Mouse (Mus musculus) neural tube, embryonic 14.5 days (tissue): ENCODE measurements around the gene Irak4. TPM values are rescaled to one million over a fixed set of nuclear protein-coding genes. Genes with fewer than 3 reads are reported as not detected.

ENCODE experiments used
- ATAC-seq: fragments of 200-750 bp; cut with Nextera tagmentation; 2 replicates; pipeline ENCODE4 v1.8.0; 2017; ENCODE audit warnings: low read depth, mild to moderate bottlenecking, moderate TSS enrichment, moderate library complexity
- H3K27ac ChIP-seq: fragments of 300-500 bp; sonication (generic); 2 replicates; pipeline ENCODE4 v1.5.1; 2014; ENCODE audit warnings: low read depth, mild to moderate bottlenecking, control low read depth, low read length, moderate library complexity, mixed read lengths
- H3K27me3 ChIP-seq: fragments of 300-500 bp; sonication (generic); 2 replicates; pipeline ENCODE4 v1.6.1; 2014; ENCODE audit warnings: low read length; ENCODE audit not compliant: control insufficient read depth, insufficient read depth
- H3K36me3 ChIP-seq: fragments of 300-500 bp; sonication (generic); 2 replicates; pipeline ENCODE4 v1.6.1; 2014; ENCODE audit warnings: low read length, mixed read lengths; ENCODE audit not compliant: control insufficient read depth, insufficient read depth
- H3K4me1 ChIP-seq: fragments of 300-500 bp; sonication (generic); 2 replicates; pipeline ENCODE4 v1.6.1; 2014; ENCODE audit warnings: low read length; ENCODE audit not compliant: control insufficient read depth, insufficient read depth
- H3K4me2 ChIP-seq: fragments of 300-500 bp; sonication (generic); 2 replicates; pipeline ENCODE4 v1.6.1; 2014; ENCODE audit warnings: mild to moderate bottlenecking, low read depth, low read length, control low read depth
- H3K4me3 ChIP-seq: fragments of 300-500 bp; sonication (generic); 2 replicates; pipeline ENCODE4 v1.5.1; 2014; ENCODE audit warnings: low read depth, low read length, control low read depth, mixed read lengths
- H3K9ac ChIP-seq: fragments of 300-500 bp; sonication (generic); replicated peaks from 2 replicates; pipeline ENCODE4 v1.6.1; 2014; ENCODE audit warnings: low read depth, mild to moderate bottlenecking, control low read depth, low read length, mixed read lengths
- H3K9me3 ChIP-seq: fragments of 300-500 bp; sonication (generic); 2 replicates; pipeline ENCODE4 v1.6.1; 2016; ENCODE audit warnings: low read length; ENCODE audit not compliant: control insufficient read depth
- WGBS: fragments of 180-500 bp; shearing (Covaris S2); extraction: QIAGEN DNeasy Blood & Tissue Kit; methylation state at CpG from one replicate; pipeline ENCODE4 v1.1.7; 2014; 5-methylcytosine and 5-hydroxymethylcytosine counted together
- polyA plus RNA-seq: library from polyadenylated mRNA; unstranded; fragments of >200 nt; fragmentation: Nextera tagmentation; extraction: Ambion mirVana; gene quantifications from 2 replicates; pipeline ENCODE4 v1.2.1, GENCODE M21; 2014

Gene Irak4
- polyA plus RNA-seq, 1 experiment from 2014 or later: 1.2 TPM

GRCm38 (mm10) chr15:94593586-94593985, 50.1 kb downstream of the Irak4 start:
- Histone ChIP-seq H3K36me3 (no peaks in the 10 kb centered on the region), H3K9me3 (no peaks in the 10 kb centered on the region), H3K4me2 (no peak overlapping the region), H3K9ac (no peak overlapping the region), H3K4me1 (0 out of 2 replicates have a peak, but pooled peaks cover under 1% of the 10 kb centered on the region), H3K27me3 (no peaks in the 10 kb centered on the region), H3K27ac (no peak overlapping the region), H3K4me3 (no peak overlapping the region)
- WGBS: 92% methylated on average over 1 of the region's 1 CpGs
- no peak for ATAC-seq

DNA sequence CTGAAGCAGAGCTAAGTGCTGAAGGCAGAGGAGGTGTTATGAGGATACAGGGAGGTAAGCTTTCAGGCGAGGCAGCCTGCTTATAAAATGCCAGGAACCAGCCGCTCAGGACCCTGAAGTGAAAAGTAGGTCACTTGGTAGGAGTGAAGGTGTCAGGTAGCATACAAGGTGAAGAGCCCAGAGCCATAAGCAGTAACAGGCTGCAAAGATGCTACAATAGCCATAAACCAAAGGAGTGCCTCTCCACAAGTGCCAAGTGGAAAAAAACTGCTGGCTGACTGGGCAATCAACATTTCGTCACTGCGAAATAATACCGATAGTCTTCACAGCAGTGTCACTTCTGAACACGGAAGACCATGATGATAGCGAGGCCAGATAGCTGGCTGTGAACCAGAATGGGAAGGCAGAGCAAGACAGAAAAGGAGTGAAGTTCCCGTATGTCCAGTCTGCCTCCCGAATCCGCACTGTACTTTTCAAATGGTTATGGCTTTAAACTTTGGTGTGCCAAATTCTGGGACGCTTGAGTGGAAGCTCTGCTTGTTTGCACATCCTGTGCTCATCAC, 56.8 kb downstream of the Irak4 start:
- no peak overlapping the region for H3K9ac ChIP-seq
- no peaks in the 10 kb centered on the region for H3K36me3 ChIP-seq
- no peak overlapping the region for H3K4me3 ChIP-seq
- WGBS: 84% methylated on average over 11 of the region's 11 CpGs
- H3K27me3 ChIP-seq: no peaks in the 10 kb centered on the region
- no peak overlapping the region for H3K4me2 ChIP-seq
- H3K9me3 ChIP-seq: no peaks in the 10 kb centered on the region
- ATAC-seq: no peak
- no peaks in the 10 kb centered on the region for H3K4me1 ChIP-seq
- no peak overlapping the region for H3K27ac ChIP-seq

DNA sequence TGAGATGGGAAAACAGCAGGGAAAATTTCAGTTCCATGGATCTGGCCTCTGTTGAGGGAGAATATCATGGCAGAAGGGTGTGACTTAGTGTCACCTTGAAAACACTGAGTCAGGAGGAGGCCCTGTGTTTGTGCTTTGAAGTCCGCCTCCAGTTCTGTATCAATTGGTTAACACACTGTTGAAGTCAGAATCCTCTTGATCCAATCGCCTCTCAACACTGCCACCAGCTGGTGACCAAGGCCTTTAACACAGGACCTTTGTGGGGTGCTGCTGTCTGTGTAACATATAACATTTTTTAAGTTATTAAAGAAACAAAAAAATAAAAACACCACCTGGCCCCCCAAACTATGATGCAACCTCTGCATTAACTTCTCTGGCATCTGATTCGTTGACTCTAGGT, 57.9 kb downstream of the Irak4 start:
- Histone ChIP-seq H3K36me3 (no peaks in the 10 kb centered on the region), H3K4me2 (no peak overlapping the region), H3K4me3 (no peak overlapping the region), H3K9ac (no peak overlapping the region), H3K9me3 (no peaks in the 10 kb centered on the region), H3K27me3 (no peaks in the 10 kb centered on the region), H3K4me1 (no peaks in the 10 kb centered on the region), H3K27ac (no peak overlapping the region)
- 19% methylated on average over 3 of the region's 3 CpGs for WGBS
- ATAC-seq: no peak

GRCm38 (mm10) chr15:94602441-94602840, 59.0 kb downstream of the Irak4 start:
- no peak for ATAC-seq
- H3K4me2 ChIP-seq: no peak overlapping the region
- no peaks in the 10 kb centered on the region for H3K9me3 ChIP-seq
- no peaks in the 10 kb centered on the region for H3K36me3 ChIP-seq
- WGBS: 58% methylated on average over 3 of the region's 3 CpGs
- H3K27me3 ChIP-seq: no peaks in the 10 kb centered on the region
- H3K27ac ChIP-seq: no peak overlapping the region
- no peak overlapping the region for H3K4me3 ChIP-seq
- no peak overlapping the region for H3K9ac ChIP-seq
- H3K4me1 ChIP-seq: no peaks in the 10 kb centered on the region

DNA sequence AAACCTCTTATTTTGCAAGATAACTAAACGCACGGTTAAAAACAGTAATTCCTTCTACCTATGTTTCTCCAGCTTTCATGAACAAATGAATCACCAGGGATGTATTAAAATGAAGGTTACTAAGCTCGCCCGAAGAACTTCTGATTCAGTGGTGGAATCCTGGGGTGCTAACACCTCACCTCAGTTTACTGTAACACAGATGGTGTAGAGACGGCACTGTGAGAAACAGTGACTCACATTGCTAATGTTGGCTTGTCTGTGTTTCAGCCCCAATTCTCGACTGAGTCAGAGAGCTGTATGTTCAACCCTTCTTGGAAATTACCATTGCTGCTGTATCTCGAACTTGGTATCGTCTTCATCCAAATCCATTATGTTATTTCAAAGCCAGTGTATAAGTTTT, 64.3 kb downstream of the Irak4 start:
- Histone ChIP-seq H3K27ac (no peak overlapping the region), H3K36me3 (no peaks in the 10 kb centered on the region), H3K4me1 (no peaks in the 10 kb centered on the region), H3K4me3 (no peak overlapping the region), H3K9ac (no peak overlapping the region), H3K27me3 (no peaks in the 10 kb centered on the region), H3K9me3 (no peaks in the 10 kb centered on the region), H3K4me2 (no peak overlapping the region)
- no peak for ATAC-seq
- WGBS: 94% methylated on average over 8 of the region's 8 CpGs

DNA sequence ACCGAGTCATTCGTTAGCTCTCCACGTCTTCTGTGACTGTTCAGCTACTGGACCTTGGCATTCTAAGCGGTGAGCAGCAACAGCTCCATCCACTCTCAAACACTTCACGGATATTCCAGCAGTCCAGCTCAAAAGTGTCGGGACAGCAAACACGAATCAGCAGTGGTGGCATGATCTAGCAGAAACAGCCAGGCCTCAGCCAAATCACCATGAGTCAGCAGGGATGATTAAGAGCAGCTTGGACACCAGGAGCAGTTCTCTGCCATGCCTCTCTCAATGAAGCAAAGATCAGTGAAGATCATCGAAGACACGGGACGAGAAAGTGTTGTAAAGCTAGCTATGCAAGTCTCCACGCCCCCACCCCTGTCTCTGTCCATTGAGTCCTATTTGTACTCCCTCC, 72.6 kb downstream of the Irak4 start:
- Histone ChIP-seq H3K36me3 (no peaks in the 10 kb centered on the region), H3K4me3 (no peak overlapping the region)
- 94% methylated on average over 11 of the region's 11 CpGs for WGBS

GRCm38 (mm10) chr15:94620909-94621308, 77.5 kb downstream of the Irak4 start:
- Histone ChIP-seq H3K9ac (no peak overlapping the region), H3K27ac (no peak overlapping the region), H3K4me3 (no peak overlapping the region), H3K27me3 (no peaks in the 10 kb centered on the region), H3K9me3 (no peaks in the 10 kb centered on the region), H3K4me2 (no peak overlapping the region), H3K36me3 (no peaks in the 10 kb centered on the region), H3K4me1 (no peaks in the 10 kb centered on the region)
- no peak for ATAC-seq

More for the DNA sequence above, 72.6 kb downstream of the Irak4 start:
- ATAC-seq: no peak
- Histone ChIP-seq H3K9me3 (no peaks in the 10 kb centered on the region), H3K9ac (no peak overlapping the region), H3K4me1 (no peaks in the 10 kb centered on the region), H3K27ac (no peak overlapping the region), H3K27me3 (no peaks in the 10 kb centered on the region), H3K4me2 (no peak overlapping the region)

GRCm38 (mm10) chr15:94628463-94628829, 85.0 kb downstream of the Irak4 start:
- peak overlapping the region; percentile 88 for H3K9ac ChIP-seq
- 51% methylated on average over 2 of the region's 2 CpGs for WGBS
- H3K4me2 ChIP-seq: peak overlapping the region; percentile 98
- no peak overlapping the region for H3K27ac ChIP-seq
- no peak for ATAC-seq
- no peaks in the 10 kb centered on the region for H3K36me3 ChIP-seq
- no peaks in the 10 kb centered on the region for H3K27me3 ChIP-seq
- peak overlapping the region; percentile 63 for H3K4me3 ChIP-seq
- no peaks in the 10 kb centered on the region for H3K9me3 ChIP-seq
- no peaks in the 10 kb centered on the region for H3K4me1 ChIP-seq

DNA sequence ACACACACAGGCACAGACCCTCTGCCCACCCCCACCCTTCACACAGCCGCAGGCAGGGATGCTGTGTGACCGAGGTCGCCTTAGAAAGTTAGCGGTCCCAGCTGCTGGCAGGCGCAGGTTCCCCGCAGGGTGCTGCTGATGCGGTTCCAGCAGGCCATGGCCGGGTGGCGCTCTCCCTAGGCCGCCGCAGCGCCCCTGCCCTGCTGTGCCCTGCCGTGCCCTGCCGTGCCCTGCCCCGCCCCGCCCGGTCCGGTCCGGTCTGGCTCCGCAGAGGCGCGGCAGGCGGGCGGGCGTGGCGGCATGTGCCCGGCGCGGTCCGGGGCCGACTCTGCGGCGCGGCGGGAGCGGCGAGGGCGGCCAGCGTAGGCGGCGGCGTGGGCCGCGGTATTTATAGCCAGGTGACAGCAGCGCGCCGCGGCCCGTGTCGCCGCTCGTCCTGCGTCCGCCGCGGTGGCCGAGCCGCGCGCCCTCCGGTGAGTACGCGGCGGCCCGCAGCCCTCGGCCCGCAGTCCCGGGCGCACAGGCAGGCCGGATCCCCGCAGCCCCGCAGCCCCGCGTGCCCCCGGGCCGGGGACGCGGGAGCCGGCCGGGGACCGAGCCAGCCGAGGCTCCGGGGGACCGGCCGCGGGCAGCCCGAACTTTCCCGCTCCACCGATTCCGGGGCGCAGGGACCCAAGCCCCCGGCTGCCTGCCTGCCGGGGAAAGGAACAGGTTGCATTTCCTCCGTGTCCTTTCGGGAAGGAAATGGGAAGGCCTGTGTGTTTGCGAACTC, 85.6 kb downstream of the Irak4 start, which contains the start of gene Tmem117:
TSS of gene Tmem117 (plus strand) at position 403 of the 772 bp plus-strand sequence.
- Histone ChIP-seq H3K4me1 (no peaks in the 10 kb centered on the region), H3K27me3 (no peaks in the 10 kb centered on the region), H3K4me2 (peak within 1 kb of the TSS; percentile 98), H3K9ac (peak within 1 kb of the TSS; percentile 88), H3K27ac (peak within 1 kb of the TSS; percentile 34; the same call in 1 of the 2 replicates), H3K4me3 (peak within 1 kb of the TSS; percentile 63), H3K9me3 (no peaks in the 10 kb centered on the region), H3K36me3 (no peaks in the 10 kb centered on the region)
- ATAC-seq: peak; percentile 85
- under 1% methylated on average over 75 of the region's 96 CpGs for WGBS
